Comparison of ENCODE assay signal across 7 mouse cellular contexts in genomic region chr2:4917326-4918021, GRCm38 (mm10). TPM values are rescaled to one million over a fixed set of nuclear protein-coding genes. Genes with fewer than 3 reads are reported as not detected.
A peak's percentile ranks its signal among the peaks of the same experiment; 100 is the strongest.
DNase-seq lines count a peak whose midpoint lies in the region; ATAC-seq lines count a peak whose summit lies in the region.

No protein-coding gene starts in this region.

- intact Hi-C loops in left cerebral cortex, postnatal 36 days (cut with DNase I) = loop anchor here (5.0 to 10.0 kb wide), 3 partner anchors 115 to 797 kb away; partner anchors contain the start of gene Camk1d

- peak; percentile 65 to 90 for DNase-seq in adrenal gland, adult (ENCODE audit: inconsistent age in 2 of 2, low spot score in 1 of 2)
- DNase-seq in gastrocnemius, adult 8-10 months (ENCODE audit: low spot score in 2 of 2) = peak; percentile 34 to 35
- peak; percentile 92 for DNase-seq in induced T-regulatory cell, adult 2 months (ENCODE audit: low read depth)
- DNase-seq in left cerebral cortex, postnatal 36 days (ENCODE audit: low spot score in 2 of 2) = peak; percentile 34 to 46
- peak; percentile 80 for DNase-seq in mesoderm, embryonic 11.5 days (ENCODE audit: low read depth, low spot score)
- peak; percentile 49 for DNase-seq in right cerebral cortex, postnatal 25 days

- peak; percentile 66 for ATAC-seq in common myeloid progenitor, adult 5-6 weeks (replicated peaks; ENCODE audit: low read depth, poor library complexity, severe bottlenecking)

RNA-seq across cellular contexts. Expression of gene Phyh, which starts 1.3 kb away (rescaled TPM):
- total RNA-seq in common myeloid progenitor, adult 5-6 weeks (2017) = 18.6 and 27.3 TPM in 2 replicates
- 100 to 1,000 TPM; 155 to 199 (median 177) TPM for total RNA-seq in gastrocnemius, adult 8-10 months (2022)
- total RNA-seq in left cerebral cortex, postnatal 36 days (2021) = 100 to 1,000 TPM in 1 of 2 experiments, 10 to 100 TPM in 1; 90.4 to 104 TPM

RNA-seq across cellular contexts. Expression of gene Sephs1, which starts 36.1 kb away (rescaled TPM):
- total RNA-seq in common myeloid progenitor, adult 5-6 weeks (2017) = 36.6 and 48.2 TPM in 2 replicates
- total RNA-seq in gastrocnemius, adult 8-10 months (2022) = 10 to 100 TPM; 18.2 to 22.6 (median 19.5) TPM
- total RNA-seq in left cerebral cortex, postnatal 36 days (2021) = 10 to 100 TPM; 22.3 to 23.9 TPM

RNA-seq across cellular contexts. Expression of gene Ucma, which starts 58.4 kb away (rescaled TPM):
- not detected in 2 replicates for total RNA-seq in common myeloid progenitor, adult 5-6 weeks (2017)
- total RNA-seq in gastrocnemius, adult 8-10 months (2022) = under 1 TPM in 1 of 4 experiments, not detected in 3; 0.43 TPM
- total RNA-seq in left cerebral cortex, postnatal 36 days (2021) = 1 to 10 TPM; 1.6 to 2.0 TPM

Comparison
In these comparisons a context has a peak if more than half of its experiments do, and no peak if none do; other contexts are left out.
1. Peak in every context shown above with its lines: DNase-seq and ATAC-seq.
2. DNase-seq: peak in every context shown above with its lines; median percentile 92 in induced T-regulatory cell, adult 2 months; 80 in mesoderm, embryonic 11.5 days; 78 in adrenal gland, adult; 49 in right cerebral cortex, postnatal 25 days; 40 in left cerebral cortex, postnatal 36 days; 34 in gastrocnemius, adult 8-10 months.